Mouse (Mus musculus) limb, embryonic 14.5 days (tissue): ENCODE measurements around the gene Shc3. TPM values are rescaled to one million over a fixed set of nuclear protein-coding genes. Genes with fewer than 3 reads are reported as not detected.

Experiments used
- ATAC-seq: fragments of 200-750 bp; cut with Nextera tagmentation; 2 replicates; pipeline ENCODE4 v1.8.0; 2017; ENCODE audit warnings: low read depth, moderate number of reproducible peaks, moderate TSS enrichment; ENCODE audit not compliant: low FRiP score
- DNase-seq: peaks from one replicate; pipeline ENCODE4 v3.0.0-alpha.2; 2015; ENCODE audit warnings: low spot score
- H3K27ac ChIP-seq: fragments of 300-500 bp; sonication (generic); replicated peaks from 2 replicates; pipeline ENCODE4 v1.5.1; 2014; ENCODE audit warnings: low read depth, mild to moderate bottlenecking, low read length, moderate library complexity, mixed read lengths
- H3K27me3 ChIP-seq: fragments of 300-500 bp; sonication (generic); 2 replicates; pipeline ENCODE4 v1.6.1; 2014; ENCODE audit warnings: low read length, mixed read lengths; ENCODE audit not compliant: control insufficient read depth, insufficient read depth
- H3K36me3 ChIP-seq: fragments of 300-500 bp; sonication (generic); 2 replicates; pipeline ENCODE4 v1.6.1; 2014; ENCODE audit warnings: mild to moderate bottlenecking, low read length, moderate library complexity, mixed read lengths; ENCODE audit not compliant: control insufficient read depth, insufficient read depth
- H3K4me1 ChIP-seq: fragments of 300-500 bp; sonication (generic); 2 replicates; pipeline ENCODE4 v1.6.1; 2014; ENCODE audit warnings: antibody characterized with exemption, low read length, mixed read lengths; ENCODE audit not compliant: control insufficient read depth, insufficient read depth
- H3K4me2 ChIP-seq: fragments of 300-500 bp; sonication (generic); replicated peaks from 2 replicates; pipeline ENCODE4 v1.6.1; 2014; ENCODE audit warnings: low read depth, mild to moderate bottlenecking, low read length, moderate library complexity; ENCODE audit not compliant: severe bottlenecking
- H3K4me3 ChIP-seq: fragments of 300-500 bp; sonication (generic); replicated peaks from 2 replicates; pipeline ENCODE4 v1.5.1; 2014; ENCODE audit warnings: low read length
- H3K9ac ChIP-seq: fragments of 300-500 bp; sonication (generic); 2 replicates; pipeline ENCODE4 v1.6.1; 2014; ENCODE audit warnings: mild to moderate bottlenecking, low read depth, low read length, moderate library complexity; ENCODE audit not compliant: severe bottlenecking
- H3K9me3 ChIP-seq: fragments of 300-500 bp; sonication (generic); 2 replicates; pipeline ENCODE4 v1.6.1; 2016; ENCODE audit warnings: low read length; ENCODE audit not compliant: control insufficient read depth
- POLR2A ChIP-seq: fragments of 200-500 bp; IDR thresholded peaks from 2 replicates; pipeline ENCODE4 v1.8.0; 2012; ENCODE audit warnings: inconsistent platforms, mild to moderate bottlenecking, moderate library complexity, borderline replicate concordance; ENCODE audit not compliant: insufficient read depth, insufficient read length; ENCODE audit errors: extremely low read depth
- WGBS: fragments of 180-500 bp; shearing (Covaris S2); extraction: QIAGEN DNeasy Blood & Tissue Kit; methylation state at CpG from one replicate; pipeline ENCODE4 v1.1.7; 2014; 5-methylcytosine and 5-hydroxymethylcytosine counted together
- polyA plus RNA-seq, 2 experiments: library from polyadenylated mRNA; depleted of rRNA in 1 of 2; stranded (reverse) in 1 of 2; unstranded in 1 of 2; fragments of >200 nt; fragmentation: Nextera tagmentation in 1 of 2; extraction: Ambion mirVana in 1 of 2; gene quantifications; 2 replicates each; pipeline versions ENCODE4 v1.2.1 to v1.2.3; 2012 to 2014

Gene Shc3
- polyA plus RNA-seq, 2 experiments, result 0.69 to 1.1 TPM

DNA sequence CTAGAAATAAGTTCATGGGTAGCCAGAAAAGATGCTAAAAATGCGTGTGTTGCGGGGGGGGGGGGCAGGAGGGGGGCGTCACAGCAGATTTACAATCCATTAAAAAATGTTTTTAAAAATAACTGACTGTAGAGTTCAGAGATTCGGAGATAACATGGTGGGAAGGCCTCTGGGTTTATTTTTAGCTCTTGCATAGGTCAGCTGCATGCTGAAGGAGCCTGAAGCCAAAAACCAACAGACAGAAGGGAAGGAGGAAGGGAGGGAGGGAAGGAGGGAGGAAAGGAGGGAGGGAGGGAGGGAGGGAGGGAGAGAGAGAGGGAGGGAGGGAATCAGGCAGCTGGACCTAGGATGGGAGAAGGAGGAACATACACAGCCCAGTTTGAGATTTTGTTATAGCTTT lies 18.8 kb upstream of the Shc3 start:
- Histone ChIP-seq H3K9me3 (peaks cover 5% of the 10 kb centered on the region; the same call in 1 of the 2 replicates), H3K27ac (no peak overlapping the region), H3K4me2 (no peak overlapping the region), H3K4me1 (no peaks in the 10 kb centered on the region), H3K9ac (no peak overlapping the region), H3K4me3 (no peak overlapping the region), H3K36me3 (no peaks in the 10 kb centered on the region), H3K27me3 (no peaks in the 10 kb centered on the region)
- WGBS, result 53% methylated on average over 4 of the region's 4 CpGs
- TF ChIP-seq POLR2A, result no peak
- DNase-seq, result no peak
- ATAC-seq, result no peak

DNA sequence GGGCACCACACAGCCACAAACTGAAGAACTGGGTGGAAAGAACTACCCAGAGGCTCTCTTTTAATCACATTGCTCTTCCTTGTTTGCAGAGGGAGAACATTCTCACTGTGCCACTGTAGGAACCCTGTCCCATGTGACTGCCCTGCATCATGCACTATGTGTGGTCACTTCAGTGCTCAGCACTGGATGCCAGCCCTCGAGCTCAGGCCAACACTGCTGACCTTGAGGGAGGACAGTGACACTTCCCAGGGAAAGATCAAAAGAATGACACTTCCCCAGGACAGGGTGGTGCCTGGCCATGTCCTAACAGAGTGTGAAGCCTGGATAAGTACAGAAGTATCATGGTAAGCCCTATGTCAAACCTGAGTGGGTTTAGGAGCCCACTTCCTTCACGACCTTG lies 13.0 kb upstream of the Shc3 start:
- no peaks in the 10 kb centered on the region for H3K9me3 ChIP-seq
- no peak overlapping the region for H3K4me2 ChIP-seq
- WGBS, result 56% methylated on average over 2 of the region's 2 CpGs
- H3K4me1 ChIP-seq, result peaks cover 13% of the 10 kb centered on the region
- H3K27ac ChIP-seq, result no peak overlapping the region
- DNase-seq, result no peak
- ATAC-seq, result no peak
- no peak for TF ChIP-seq POLR2A
- H3K27me3 ChIP-seq, result no peaks in the 10 kb centered on the region
- H3K4me3 ChIP-seq, result no peak overlapping the region
- H3K9ac ChIP-seq, result no peak overlapping the region
- H3K36me3 ChIP-seq, result no peaks in the 10 kb centered on the region

DNA sequence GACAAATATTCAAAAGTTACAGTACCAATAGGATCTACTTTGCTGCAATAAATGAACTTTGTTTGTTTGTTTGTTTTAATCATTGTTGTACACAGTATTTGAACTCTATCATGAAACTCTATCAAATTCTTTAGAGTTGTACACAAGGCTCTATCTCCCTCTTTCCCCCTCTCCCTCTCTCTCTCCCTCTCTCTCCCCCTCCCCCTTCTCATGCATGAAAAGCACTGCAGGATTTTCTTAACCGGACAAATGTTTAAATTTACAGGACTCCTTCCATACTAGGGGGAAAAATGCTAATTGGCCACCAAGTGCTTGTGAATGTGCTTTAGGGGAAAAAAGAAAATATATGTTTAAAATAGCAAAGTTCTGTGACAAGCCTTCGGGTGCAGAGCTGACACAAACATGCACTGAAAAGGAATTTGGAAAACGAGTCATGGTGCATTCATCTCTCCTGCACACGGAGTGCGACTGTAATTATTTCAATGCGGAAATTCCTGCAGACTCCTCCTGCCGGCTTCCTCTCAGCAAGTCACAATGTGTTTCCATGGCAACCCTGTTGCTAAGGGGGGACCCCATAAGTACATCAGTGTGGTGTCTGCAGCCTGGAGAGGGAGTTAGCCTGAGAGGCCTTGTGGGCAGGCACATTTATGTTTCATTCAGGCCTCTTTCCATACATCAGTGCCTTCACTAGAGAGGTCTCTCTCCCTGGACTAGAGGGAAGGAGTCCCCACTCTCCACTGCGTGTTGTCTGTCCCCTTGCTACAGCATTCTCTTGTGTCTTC lies 11.2 kb upstream of the Shc3 start:
- ATAC-seq, result peak; percentile 87

DNA sequence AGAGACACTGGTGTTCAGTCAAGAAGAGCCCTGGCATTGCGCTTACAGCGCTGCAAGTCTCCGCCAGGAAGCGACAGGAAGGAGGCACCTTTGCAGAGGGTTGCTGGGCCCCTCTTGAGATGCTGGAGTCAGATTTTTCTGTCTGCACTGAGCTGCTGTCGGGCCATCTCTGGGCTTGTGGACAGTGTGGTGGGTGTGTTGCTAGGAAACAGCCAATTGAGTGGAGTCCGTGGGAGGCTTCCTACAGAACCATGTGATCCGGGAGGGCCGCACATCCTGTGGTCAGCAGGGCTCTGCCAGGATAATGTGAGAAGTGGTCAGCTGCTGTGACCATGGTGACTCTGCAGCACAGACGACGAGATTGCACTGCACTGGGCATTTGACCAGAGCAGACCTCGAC lies 4.6 kb upstream of the Shc3 start:
- no peak for TF ChIP-seq POLR2A
- H3K27me3 ChIP-seq, result peaks cover 23% of the 10 kb centered on the region
- H3K4me3 ChIP-seq, result no peak overlapping the region
- H3K4me1 ChIP-seq, result peaks cover 5% of the 10 kb centered on the region; the same call in 1 of the 2 replicates
- no peak overlapping the region for H3K27ac ChIP-seq
- H3K9me3 ChIP-seq, result no peaks in the 10 kb centered on the region
- H3K4me2 ChIP-seq, result no peak overlapping the region
- DNase-seq (peak; percentile 17), ATAC-seq (no peak)
- WGBS, result 40% methylated on average over 11 of the region's 11 CpGs
- H3K9ac ChIP-seq, result no peak overlapping the region
- H3K36me3 ChIP-seq, result no peaks in the 10 kb centered on the region

More for the DNA sequence above, 11.2 kb upstream of the Shc3 start:
- H3K36me3 ChIP-seq, result no peaks in the 10 kb centered on the region
- no peak overlapping the region for H3K9ac ChIP-seq
- no peak for TF ChIP-seq POLR2A
- no peaks in the 10 kb centered on the region for H3K27me3 ChIP-seq
- no peak overlapping the region for H3K4me3 ChIP-seq
- WGBS, result 6% methylated on average over 8 of the region's 8 CpGs
- H3K9me3 ChIP-seq, result no peaks in the 10 kb centered on the region
- peak overlapping the region; percentile 40; the same call in 1 of the 2 replicates for H3K27ac ChIP-seq
- DNase-seq, result peak; percentile 81
- peak overlapping the region; percentile 6; the same call in 1 of the 2 replicates for H3K4me2 ChIP-seq
- peaks cover 13% of the 10 kb centered on the region for H3K4me1 ChIP-seq

DNA sequence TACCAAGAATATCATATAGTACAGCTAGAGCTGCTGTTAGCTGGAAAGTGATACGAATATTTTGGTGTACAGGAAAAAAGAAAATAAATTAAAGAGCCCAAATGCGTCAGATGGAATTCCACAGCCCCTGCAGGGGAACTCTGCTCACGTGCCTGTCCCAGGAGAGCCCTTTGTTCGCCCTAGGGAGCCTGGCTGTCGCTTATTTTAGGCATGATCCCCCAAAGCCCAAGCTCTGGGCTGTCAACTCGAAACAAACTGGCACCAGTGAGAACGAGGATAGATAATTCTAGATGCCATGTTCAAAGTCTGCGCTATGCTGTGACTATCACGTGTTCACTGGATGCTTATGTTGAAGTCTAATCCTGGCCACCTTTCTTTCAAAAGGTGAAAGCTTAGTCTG lies 892 bp upstream of the Shc3 start:
- 7% methylated on average over 9 of the region's 9 CpGs for WGBS
- Histone ChIP-seq H3K9me3 (no peaks in the 10 kb centered on the region), H3K9ac (no peak overlapping the region), H3K27me3 (peaks cover 59% of the 10 kb centered on the region), H3K4me2 (no peak overlapping the region), H3K36me3 (no peaks in the 10 kb centered on the region), H3K27ac (no peak overlapping the region), H3K4me3 (no peak overlapping the region), H3K4me1 (peaks cover 23% of the 10 kb centered on the region)
- TF ChIP-seq POLR2A, result no peak
- ATAC-seq, result no peak
- DNase-seq, result no peak
